Mouse (Mus musculus): ENCODE results near the gene Strap. TPM values are rescaled to one million over a fixed set of nuclear protein-coding genes. Genes with fewer than 3 reads are reported as not detected.
"Not testable (repeated sequence)": the region's sequence is repeated elsewhere in the genome, so short reads cannot be mapped to it uniquely, and the experiment has no call there.

Strap gene
- polyA plus RNA-seq, 1 experiment from 2014 or later, result 161 TPM

GRCm38 (mm10) chr6:137699434-137699833 is 35.4 kb upstream of the Strap start:
- no peak overlapping the region for H3K9ac ChIP-seq (ENCODE audit: low read depth, low read length)
- no peaks in the 10 kb centered on the region for H3K9me3 ChIP-seq (ENCODE audit: control insufficient read depth, low read length)
- no peaks in the 10 kb centered on the region for H3K4me1 ChIP-seq (ENCODE audit: control insufficient read depth, insufficient read depth, low read length)
- no peaks in the 10 kb centered on the region for H3K27me3 ChIP-seq (replicated peaks; ENCODE audit: control insufficient read depth, insufficient read depth, low read length)
- H3K4me3 ChIP-seq (ENCODE audit: low read depth, low read length), result no peak overlapping the region
- no peaks in the 10 kb centered on the region for H3K36me3 ChIP-seq (ENCODE audit: control insufficient read depth, insufficient read depth, low read length)
- DNase-seq (ENCODE audit: low spot score), result no peak
- H3K27ac ChIP-seq (replicated peaks; ENCODE audit: low read depth, low read length), result no peak overlapping the region
- ATAC-seq (ENCODE audit: low read depth), result peak; percentile 30; the same call in 1 of the 2 replicates
- no peak overlapping the region for H3K4me2 ChIP-seq (ENCODE audit: low read depth, low read length)
- WGBS, result 86% methylated on average over 7 of the region's 7 CpGs

GRCm38 (mm10) chr6:137702186-137702585 is 32.7 kb upstream of the Strap start:
- no peaks in the 10 kb centered on the region for H3K36me3 ChIP-seq (ENCODE audit: control insufficient read depth, insufficient read depth, low read length)
- ATAC-seq (ENCODE audit: low read depth), result no peak
- no peak overlapping the region for H3K27ac ChIP-seq (replicated peaks; ENCODE audit: low read depth, low read length)
- WGBS, result 91% methylated on average over 3 of the region's 3 CpGs
- H3K27me3 ChIP-seq (replicated peaks; ENCODE audit: control insufficient read depth, insufficient read depth, low read length), result no peaks in the 10 kb centered on the region
- no peak overlapping the region for H3K9ac ChIP-seq (ENCODE audit: low read depth, low read length)
- H3K4me1 ChIP-seq (ENCODE audit: control insufficient read depth, insufficient read depth, low read length), result no peaks in the 10 kb centered on the region
- no peaks in the 10 kb centered on the region for H3K9me3 ChIP-seq (ENCODE audit: control insufficient read depth, low read length)
- H3K4me3 ChIP-seq (ENCODE audit: low read depth, low read length), result no peak overlapping the region
- H3K4me2 ChIP-seq (ENCODE audit: low read depth, low read length), result no peak overlapping the region
- no peak for DNase-seq (ENCODE audit: low spot score)

- no peaks in the 10 kb centered on the region for H3K9me3 ChIP-seq (ENCODE audit: control insufficient read depth, low read length)
- H3K4me2 ChIP-seq (ENCODE audit: low read depth, low read length), result no peak overlapping the region
- no peak overlapping the region for H3K9ac ChIP-seq (ENCODE audit: low read depth, low read length)
- no peaks in the 10 kb centered on the region for H3K27me3 ChIP-seq (replicated peaks; ENCODE audit: control insufficient read depth, insufficient read depth, low read length)
- H3K4me3 ChIP-seq (ENCODE audit: low read depth, low read length), result no peak overlapping the region
- no peaks in the 10 kb centered on the region for H3K4me1 ChIP-seq (ENCODE audit: control insufficient read depth, insufficient read depth, low read length)
- no peak overlapping the region for H3K27ac ChIP-seq (replicated peaks; ENCODE audit: low read depth, low read length)
- no peak for DNase-seq (ENCODE audit: low spot score)
- ATAC-seq (ENCODE audit: low read depth), result no peak
- 78% methylated on average over 4 of the region's 4 CpGs for WGBS
- H3K36me3 ChIP-seq (ENCODE audit: control insufficient read depth, insufficient read depth, low read length), result no peaks in the 10 kb centered on the region
Observed at GRCm38 (mm10) chr6:137702918-137703317, 32.0 kb upstream of the Strap start.

GRCm38 (mm10) chr6:137703431-137703830 is 31.4 kb upstream of the Strap start:
- Histone ChIP-seq H3K4me3 (ENCODE audit: low read depth, low read length) (no peak overlapping the region), H3K9me3 (ENCODE audit: control insufficient read depth, low read length) (no peaks in the 10 kb centered on the region), H3K36me3 (ENCODE audit: control insufficient read depth, insufficient read depth, low read length) (no peaks in the 10 kb centered on the region), H3K4me2 (ENCODE audit: low read depth, low read length) (no peak overlapping the region), H3K4me1 (ENCODE audit: control insufficient read depth, insufficient read depth, low read length) (no peaks in the 10 kb centered on the region), H3K27ac (replicated peaks; ENCODE audit: low read depth, low read length) (no peak overlapping the region), H3K27me3 (replicated peaks; ENCODE audit: control insufficient read depth, insufficient read depth, low read length) (no peaks in the 10 kb centered on the region), H3K9ac (ENCODE audit: low read depth, low read length) (no peak overlapping the region)
- ATAC-seq (ENCODE audit: low read depth) (no peak), DNase-seq (ENCODE audit: low spot score) (no peak)
- 81% methylated on average over 7 of the region's 7 CpGs for WGBS

GRCm38 (mm10) chr6:137704300-137704939 is 30.5 kb upstream of the Strap start:
- Histone ChIP-seq H3K4me2 (ENCODE audit: low read depth, low read length) (no peak overlapping the region), H3K4me3 (ENCODE audit: low read depth, low read length) (no peak overlapping the region), H3K9me3 (ENCODE audit: control insufficient read depth, low read length) (no peaks in the 10 kb centered on the region), H3K36me3 (ENCODE audit: control insufficient read depth, insufficient read depth, low read length) (no peaks in the 10 kb centered on the region), H3K27me3 (replicated peaks; ENCODE audit: control insufficient read depth, insufficient read depth, low read length) (no peaks in the 10 kb centered on the region), H3K27ac (replicated peaks; ENCODE audit: low read depth, low read length) (no peak overlapping the region; the same call in 1 of the 2 replicates), H3K4me1 (ENCODE audit: control insufficient read depth, insufficient read depth, low read length) (no peaks in the 10 kb centered on the region), H3K9ac (ENCODE audit: low read depth, low read length) (no peak overlapping the region)
- 75% methylated on average over 25 of the region's 25 CpGs for WGBS
- DNase-seq (ENCODE audit: low spot score), result peak; percentile 49
- ATAC-seq (ENCODE audit: low read depth), result 0 out of 2 replicates have a peak, but pooled peaks have one; percentile 30

GRCm38 (mm10) chr6:137706209-137706608 is 28.7 kb upstream of the Strap start:
- no peaks in the 10 kb centered on the region for H3K9me3 ChIP-seq (ENCODE audit: control insufficient read depth, low read length)
- H3K36me3 ChIP-seq (ENCODE audit: control insufficient read depth, insufficient read depth, low read length), result no peaks in the 10 kb centered on the region
- ATAC-seq (ENCODE audit: low read depth) (no peak), DNase-seq (ENCODE audit: low spot score) (no peak)
- H3K9ac ChIP-seq (ENCODE audit: low read depth, low read length), result no peak overlapping the region
- H3K4me3 ChIP-seq (ENCODE audit: low read depth, low read length), result no peak overlapping the region
- WGBS, result 93% methylated on average over 10 of the region's 10 CpGs
- H3K27me3 ChIP-seq (replicated peaks; ENCODE audit: control insufficient read depth, insufficient read depth, low read length), result no peaks in the 10 kb centered on the region
- H3K4me1 ChIP-seq (ENCODE audit: control insufficient read depth, insufficient read depth, low read length), result no peaks in the 10 kb centered on the region; the same call in 1 of the 2 replicates
- H3K27ac ChIP-seq (replicated peaks; ENCODE audit: low read depth, low read length), result no peak overlapping the region
- H3K4me2 ChIP-seq (ENCODE audit: low read depth, low read length), result no peak overlapping the region

- not testable (repeated sequence) for H3K4me2 ChIP-seq (ENCODE audit: low read depth, low read length); DNase-seq (ENCODE audit: low spot score); H3K9ac ChIP-seq (ENCODE audit: low read depth, low read length); H3K9me3 ChIP-seq (ENCODE audit: control insufficient read depth, low read length); ATAC-seq (ENCODE audit: low read depth); H3K27ac ChIP-seq (replicated peaks; ENCODE audit: low read depth, low read length); H3K27me3 ChIP-seq (replicated peaks; ENCODE audit: control insufficient read depth, insufficient read depth, low read length); H3K4me1 ChIP-seq (ENCODE audit: control insufficient read depth, insufficient read depth, low read length); H3K4me3 ChIP-seq (ENCODE audit: low read depth, low read length); H3K36me3 ChIP-seq (ENCODE audit: control insufficient read depth, insufficient read depth, low read length)
- WGBS, result 87% methylated on average over 13 of the region's 13 CpGs
Observed at GRCm38 (mm10) chr6:137708726-137709405, 26.0 kb upstream of the Strap start.

- DNase-seq (ENCODE audit: low spot score) (peak; percentile 89), ATAC-seq (ENCODE audit: low read depth) (peak; percentile 74)
- H3K36me3 ChIP-seq (ENCODE audit: control insufficient read depth, insufficient read depth, low read length), result no peaks in the 10 kb centered on the region
- H3K27ac ChIP-seq (replicated peaks; ENCODE audit: low read depth, low read length), result peak overlapping the region; percentile 58
- no peaks in the 10 kb centered on the region for H3K27me3 ChIP-seq (replicated peaks; ENCODE audit: control insufficient read depth, insufficient read depth, low read length)
- no peak overlapping the region for H3K9ac ChIP-seq (ENCODE audit: low read depth, low read length)
- H3K4me2 ChIP-seq (ENCODE audit: low read depth, low read length), result 0 out of 2 replicates have a peak overlapping the region, but pooled peaks have one; percentile 4
- WGBS, result 52% methylated on average over 14 of the region's 14 CpGs
- H3K4me1 ChIP-seq (ENCODE audit: control insufficient read depth, insufficient read depth, low read length), result peaks cover 7% of the 10 kb centered on the region
- H3K4me3 ChIP-seq (ENCODE audit: low read depth, low read length), result no peak overlapping the region
- H3K9me3 ChIP-seq (ENCODE audit: control insufficient read depth, low read length), result no peaks in the 10 kb centered on the region
Observed at GRCm38 (mm10) chr6:137710179-137711037, 24.5 kb upstream of the Strap start.
